Mouse (Mus musculus): ENCODE data around the gene Gprc6a.

Gprc6a gene

DNA sequence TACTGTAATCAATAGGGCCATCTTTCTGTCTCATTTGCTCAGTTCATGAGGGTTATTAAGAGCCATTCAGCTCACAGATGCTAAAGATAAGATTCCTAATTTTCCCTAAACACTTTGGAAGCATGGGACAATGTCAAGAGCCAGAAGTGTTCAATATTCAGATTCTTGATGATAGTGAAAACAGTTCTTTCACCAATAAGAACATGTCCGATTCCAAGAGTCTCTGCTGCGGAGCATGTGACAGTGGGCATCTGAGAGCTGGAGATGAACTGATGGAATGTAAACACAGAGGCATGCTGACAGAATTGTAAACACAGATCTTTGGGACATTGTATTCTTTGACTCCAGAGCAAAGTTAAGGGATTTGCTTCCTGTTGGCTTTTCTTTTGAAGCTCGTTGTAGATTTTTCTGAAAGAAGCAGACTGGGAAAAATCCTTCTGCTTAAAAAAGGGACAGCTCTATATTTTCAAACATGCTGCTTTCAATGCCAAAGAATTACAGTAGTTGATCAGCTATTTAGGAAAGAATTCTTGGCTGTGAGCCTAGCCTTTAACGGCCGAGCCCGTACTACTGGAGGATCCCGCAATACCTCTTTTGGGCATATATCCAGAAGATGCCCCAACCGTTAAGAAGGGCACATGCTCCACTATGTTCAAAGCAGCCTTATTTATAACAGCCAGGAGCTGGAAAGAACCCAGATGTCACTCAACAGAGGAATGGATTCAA, at the start of gene Gprc6a:
Gprc6a (minus strand) TSS at position 51 of the 726 bp plus-strand sequence.
- DNase-seq (ENCODE audit: low read depth, low spot score), result no peak

DNA sequence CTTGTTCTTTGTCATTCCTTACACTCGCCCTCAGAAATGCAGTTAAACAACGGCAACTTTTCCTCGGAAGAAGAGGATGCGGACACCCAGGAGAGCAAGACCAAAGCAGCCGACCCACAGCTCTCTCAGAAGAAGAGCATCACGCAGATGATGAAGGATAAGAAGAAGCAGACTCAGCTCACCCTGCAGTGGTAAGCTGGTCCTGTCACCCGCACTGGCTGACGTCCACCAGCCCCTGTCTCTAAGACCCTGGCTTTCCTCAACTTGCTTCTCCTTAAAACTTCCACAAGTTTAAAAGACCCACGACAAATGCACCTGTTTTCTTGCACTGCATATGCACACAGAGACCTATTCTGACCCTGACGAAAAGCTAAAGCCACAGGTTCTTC, 47.0 kb upstream of the Gprc6a start:
- no peak for DNase-seq (ENCODE audit: low read depth, low spot score)

DNA sequence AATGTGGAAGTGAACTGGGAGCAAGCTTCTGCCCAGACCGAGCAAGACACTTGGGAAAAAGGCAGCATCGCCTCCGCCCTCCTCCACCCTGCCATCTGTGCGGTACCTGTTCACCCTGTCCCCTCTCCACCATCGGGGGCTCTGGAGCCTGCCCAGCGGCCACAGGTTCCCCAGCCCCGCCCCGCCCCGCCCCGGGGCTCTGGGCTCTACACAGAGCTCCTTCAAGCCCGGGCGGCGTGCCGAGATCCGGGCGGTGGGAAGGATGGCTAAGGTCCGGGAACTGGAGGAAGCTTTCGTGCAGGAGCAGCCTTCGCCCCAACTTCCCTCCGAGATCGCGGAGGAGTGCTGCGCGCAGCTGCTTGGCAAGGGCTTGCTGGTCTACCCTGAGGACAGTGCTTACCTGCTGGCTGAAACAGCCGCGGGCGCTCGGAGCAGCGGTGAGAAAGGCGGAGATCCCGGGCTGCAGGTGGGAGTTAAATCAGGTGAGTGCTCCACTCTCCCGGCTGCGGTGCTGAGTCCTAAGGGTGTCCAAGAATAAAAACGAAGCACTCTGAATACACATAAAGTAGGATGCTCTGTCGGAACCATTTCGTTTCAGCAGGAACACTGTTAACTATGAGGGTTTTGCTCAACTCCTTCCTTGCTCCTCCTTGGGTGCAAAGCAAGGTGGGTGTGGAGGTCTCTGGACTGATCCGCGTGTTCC, 46.4 kb upstream of the Gprc6a start, which contains the start of gene Rfx6:
Rfx6 (plus strand) TSS at position 209 of the 703 bp plus-strand sequence.
- peak; percentile 24 for DNase-seq (ENCODE audit: low read depth, low spot score)

DNA sequence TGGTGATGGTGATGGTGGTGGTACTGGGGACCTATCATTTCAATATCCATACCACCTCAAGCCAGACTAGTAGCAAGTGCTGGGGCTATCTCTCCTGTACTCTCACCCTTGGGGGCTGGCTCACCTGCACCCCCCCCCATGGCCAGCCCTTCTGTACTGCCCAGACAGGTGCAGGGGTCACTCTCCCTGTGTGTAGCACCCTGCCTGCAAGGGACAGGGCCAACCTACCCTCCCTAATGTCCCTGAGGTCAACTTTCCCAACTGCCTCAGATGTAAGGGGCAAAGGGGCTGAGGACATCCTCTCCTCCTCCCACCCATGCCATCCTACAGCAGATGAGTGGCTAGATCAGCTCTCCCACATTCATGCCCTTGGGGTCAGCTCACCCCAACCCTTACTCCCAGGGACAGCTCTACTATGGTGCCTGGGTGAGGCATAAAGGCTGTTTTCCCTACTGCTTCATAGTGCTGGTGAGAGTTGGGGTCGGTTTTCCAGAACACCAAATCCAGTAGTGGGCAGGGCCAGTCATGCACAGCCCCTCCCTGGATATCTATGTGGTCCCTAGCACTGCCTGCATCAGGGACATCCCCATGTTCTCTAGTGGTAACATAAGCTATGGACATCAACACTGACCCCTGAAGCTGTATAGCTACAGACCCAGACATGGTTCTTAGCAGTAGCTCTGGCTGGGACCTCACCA, 41.0 kb upstream of the Gprc6a start:
- no peak for DNase-seq (ENCODE audit: low read depth, low spot score)

DNA sequence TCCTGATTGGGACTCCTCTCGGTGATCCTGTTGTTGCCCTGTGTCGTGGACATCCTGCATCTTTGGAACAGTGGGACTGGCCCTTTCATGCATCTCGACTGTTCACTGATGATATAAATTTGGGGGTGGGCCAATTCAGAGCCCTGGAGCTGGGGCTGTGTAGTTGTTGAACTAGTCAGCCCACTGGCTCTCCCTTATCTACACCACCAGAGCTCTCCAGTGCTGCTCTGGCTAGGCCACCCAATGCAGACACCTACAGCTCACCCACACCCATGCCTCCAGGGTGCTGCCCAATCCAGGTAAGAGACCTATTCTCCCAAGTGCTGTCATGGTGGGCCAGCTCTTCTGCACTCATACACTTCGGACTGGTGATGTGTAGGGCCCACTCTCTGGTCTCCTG, 40.3 kb upstream of the Gprc6a start:
- no peak for DNase-seq (ENCODE audit: low read depth, low spot score)

DNA sequence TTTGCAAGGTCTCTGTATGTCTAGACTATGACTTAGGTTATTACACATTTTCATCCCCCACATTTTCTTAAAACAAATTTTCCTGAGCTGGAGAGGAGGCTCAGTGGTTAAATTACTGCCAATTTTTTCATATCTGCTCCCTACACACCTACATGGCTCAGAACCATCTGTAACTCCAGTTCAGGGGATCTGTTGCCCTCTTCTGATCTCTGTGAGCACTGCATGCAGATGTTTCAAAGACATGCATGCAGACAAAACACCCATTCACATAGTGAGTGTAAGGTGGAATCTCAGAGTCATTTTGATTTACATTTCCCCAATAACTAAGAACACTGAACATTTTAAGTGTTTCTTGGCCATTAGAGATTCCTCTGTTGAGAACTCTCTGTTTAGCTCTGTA, 38.1 kb upstream of the Gprc6a start:
- no peak for DNase-seq (ENCODE audit: low read depth, low spot score)

DNA sequence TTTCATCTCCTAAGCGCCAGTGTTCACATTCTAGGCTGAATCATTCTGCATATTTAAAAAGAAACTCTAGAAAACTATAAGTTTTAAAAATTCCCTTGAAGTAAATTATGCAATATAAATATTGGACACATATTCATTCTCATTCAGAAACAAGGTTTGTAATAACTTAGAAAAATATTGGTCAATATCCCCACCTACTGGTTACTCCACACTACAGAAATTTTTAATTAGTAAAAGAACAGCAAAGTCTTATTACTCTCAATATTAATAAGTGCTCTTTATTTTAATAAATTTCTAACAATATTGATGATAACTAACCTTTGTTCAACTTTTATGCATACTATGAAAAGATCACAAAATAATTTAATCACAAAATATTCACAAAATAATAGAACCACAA, 26.1 kb upstream of the Gprc6a start:
- no peak for DNase-seq (ENCODE audit: low read depth, low spot score)

DNA sequence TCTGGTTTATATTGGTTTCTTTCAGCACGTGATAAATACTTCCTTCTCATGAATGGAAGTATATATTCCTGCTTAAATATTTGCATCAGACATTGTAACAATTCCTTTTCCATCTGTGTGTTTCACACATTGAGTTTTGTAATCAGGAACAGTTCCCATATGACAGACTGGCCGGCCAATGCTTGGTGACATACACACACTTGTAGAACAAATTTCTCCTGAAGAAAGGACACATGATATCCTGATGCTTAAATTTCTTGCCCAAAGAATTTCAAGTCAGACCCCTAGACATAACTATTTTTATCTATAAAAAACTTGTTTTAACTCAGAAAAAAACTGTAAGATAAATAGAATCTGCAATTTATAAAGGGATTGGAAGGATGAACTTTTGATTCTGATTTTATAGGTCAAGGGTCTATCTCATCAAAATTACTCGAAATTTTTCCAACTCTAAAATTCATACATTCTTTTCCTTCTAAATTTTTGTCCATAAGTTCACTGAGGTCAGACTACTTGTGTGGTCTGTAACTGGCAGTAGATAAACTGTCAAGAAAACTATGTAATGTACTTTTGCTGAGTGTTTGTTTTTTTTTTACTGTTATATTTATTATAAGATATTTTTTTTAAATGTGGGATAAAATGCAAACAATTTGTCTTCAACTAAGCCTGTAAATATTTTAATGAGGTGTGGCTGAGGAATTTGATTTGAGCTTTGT, 18.4 kb upstream of the Gprc6a start:
- DNase-seq (ENCODE audit: low read depth, low spot score), result no peak

DNA sequence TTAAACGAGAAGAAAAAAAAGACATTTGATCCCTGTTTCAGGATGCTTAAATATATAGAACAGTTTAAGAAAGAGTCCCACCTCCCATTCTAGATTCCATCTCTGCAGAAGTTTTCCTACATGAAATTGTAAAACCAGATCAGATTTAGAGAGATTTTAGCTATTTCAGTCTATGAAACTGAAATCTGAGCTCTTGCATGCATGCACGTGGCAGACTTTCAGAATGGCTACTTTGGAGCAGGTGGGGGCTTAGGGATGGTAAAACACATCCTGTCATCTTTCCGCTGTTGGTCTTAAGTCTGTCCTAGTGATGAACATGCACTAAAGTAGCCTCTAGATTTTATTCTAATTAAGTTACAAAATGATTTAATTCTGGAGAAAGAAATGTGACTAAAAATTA, 10.1 kb downstream of the Gprc6a start:
- DNase-seq (ENCODE audit: low read depth, low spot score), result no peak

DNA sequence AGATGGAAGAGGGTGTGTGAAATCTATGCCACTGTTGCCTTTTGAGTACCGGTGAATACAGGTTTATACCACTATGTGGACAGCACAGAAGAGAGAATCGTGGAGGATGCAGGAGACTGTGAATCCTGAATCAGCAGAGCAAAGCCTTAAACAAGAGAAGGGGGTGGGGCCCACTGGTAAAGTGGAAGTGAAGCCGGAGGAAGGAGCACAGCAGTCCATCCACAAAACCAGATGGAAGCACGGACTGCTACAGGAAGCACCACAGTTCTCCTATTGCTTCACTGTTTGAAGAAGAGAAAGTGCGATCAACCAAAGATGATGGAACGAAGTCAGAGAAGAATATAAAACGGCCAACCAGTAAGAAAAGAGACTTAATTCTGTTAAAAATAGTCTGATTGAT, 11.1 kb downstream of the Gprc6a start:
- no peak for DNase-seq (ENCODE audit: low read depth, low spot score)

DNA sequence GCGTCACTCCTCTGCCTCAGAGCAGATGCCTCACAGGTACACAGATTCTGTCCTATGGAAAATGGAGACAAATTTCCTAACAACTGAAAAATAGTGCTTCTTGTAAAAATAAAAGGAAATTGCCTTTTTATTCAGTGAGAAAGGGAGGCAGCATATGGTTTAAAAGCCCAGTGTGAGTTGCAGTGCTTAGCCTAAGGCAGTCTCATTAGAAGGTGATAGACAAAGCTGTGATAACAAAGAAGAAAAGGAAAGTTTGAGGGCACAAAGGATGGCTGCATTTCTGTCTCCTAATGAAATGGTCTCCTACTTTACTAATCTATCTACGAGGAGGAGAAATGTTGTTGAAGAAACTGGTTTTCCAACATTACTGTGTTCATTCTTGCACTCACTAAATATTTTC, 12.7 kb downstream of the Gprc6a start:
- no peak for DNase-seq (ENCODE audit: low read depth, low spot score)

DNA sequence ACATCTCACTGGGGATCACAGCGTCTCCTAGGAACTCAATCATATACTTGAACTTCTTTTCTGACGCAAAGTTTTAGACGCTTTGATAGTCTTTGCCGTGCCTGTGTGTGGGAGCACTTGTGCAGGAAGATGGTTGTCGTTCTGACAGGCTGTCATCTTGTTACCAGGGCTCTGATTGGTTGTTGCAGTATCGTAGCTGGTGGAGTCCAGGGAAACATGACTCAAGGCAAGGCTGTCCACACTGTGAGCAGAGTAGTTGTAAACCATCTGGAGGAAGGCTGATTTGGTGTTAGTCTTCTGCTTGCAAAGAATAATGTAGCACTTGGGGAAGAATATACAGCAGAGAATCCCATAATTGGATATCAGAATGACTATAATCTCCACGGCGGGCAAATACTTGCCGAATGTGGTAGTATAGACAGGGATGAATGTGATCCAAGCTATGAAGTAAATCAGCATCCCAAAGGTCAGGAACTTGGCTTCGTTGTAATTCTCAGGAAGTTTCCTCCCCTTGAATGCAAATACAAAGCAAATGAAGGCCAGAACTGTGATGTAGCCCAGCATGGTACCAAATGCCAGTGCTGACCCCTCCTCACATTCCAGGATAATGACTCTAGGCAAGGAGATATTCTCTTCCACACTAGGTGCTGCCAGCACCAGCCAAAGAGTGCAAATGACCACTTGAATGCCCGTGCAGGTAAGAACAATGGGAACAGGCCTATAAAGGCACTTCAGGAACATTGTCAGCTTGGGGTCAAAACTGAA, 16.3 kb downstream of the Gprc6a start:
- no peak for DNase-seq (ENCODE audit: low read depth, low spot score)

DNA sequence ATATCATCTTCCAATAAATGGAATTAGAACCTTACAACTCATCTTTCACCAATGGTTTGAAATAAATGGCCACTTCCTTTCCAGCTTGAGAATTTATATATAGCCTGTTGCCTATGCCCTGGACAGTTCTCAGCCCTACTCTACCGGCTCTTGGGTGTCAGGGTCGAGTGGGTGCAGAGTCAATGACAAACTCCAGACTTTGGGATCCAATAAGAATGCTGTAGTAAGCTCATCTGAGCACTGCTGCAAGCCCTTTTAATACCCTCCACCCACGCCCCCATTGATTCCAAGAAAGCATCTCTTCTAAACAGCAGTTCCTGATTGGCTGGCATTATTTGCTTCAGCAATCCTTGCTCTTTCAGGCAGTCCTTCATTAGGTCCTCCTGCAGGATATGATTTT, 17.8 kb downstream of the Gprc6a start:
- no peak for DNase-seq (ENCODE audit: low read depth, low spot score)

DNA sequence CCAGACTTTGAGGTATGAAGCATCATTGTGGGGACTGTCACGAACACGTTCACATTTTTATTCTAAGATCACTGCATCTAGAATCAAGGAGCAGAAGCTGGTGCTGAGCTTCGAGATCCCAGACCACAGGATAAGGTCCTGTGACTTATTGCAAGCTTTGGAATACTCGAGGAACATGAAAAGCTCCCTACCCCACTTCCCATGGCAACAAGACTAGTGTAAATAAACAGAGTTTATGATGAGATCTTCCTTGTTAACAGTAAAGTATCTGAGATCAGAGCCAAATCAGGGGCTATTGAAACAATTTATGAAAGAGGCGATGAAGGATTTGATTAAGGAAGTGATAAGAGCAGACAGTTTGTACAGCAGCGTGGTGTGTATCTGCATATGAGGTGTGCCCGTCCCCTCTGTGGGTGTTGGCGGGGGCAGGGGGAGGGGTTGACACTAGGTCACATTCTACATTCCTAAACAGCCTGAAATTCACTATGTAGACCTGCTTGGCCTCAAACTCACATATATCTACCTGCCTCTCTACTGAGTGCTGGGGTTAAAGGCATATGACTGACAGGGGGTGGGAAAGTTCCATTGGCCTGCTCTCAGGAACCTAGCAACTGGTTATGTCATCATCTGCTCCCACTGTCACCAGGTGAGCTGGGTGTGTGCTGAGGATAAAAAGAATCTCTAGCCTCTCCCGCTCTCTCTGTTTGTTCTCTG, 19.1 kb downstream of the Gprc6a start:
- no peak for DNase-seq (ENCODE audit: low read depth, low spot score)

DNA sequence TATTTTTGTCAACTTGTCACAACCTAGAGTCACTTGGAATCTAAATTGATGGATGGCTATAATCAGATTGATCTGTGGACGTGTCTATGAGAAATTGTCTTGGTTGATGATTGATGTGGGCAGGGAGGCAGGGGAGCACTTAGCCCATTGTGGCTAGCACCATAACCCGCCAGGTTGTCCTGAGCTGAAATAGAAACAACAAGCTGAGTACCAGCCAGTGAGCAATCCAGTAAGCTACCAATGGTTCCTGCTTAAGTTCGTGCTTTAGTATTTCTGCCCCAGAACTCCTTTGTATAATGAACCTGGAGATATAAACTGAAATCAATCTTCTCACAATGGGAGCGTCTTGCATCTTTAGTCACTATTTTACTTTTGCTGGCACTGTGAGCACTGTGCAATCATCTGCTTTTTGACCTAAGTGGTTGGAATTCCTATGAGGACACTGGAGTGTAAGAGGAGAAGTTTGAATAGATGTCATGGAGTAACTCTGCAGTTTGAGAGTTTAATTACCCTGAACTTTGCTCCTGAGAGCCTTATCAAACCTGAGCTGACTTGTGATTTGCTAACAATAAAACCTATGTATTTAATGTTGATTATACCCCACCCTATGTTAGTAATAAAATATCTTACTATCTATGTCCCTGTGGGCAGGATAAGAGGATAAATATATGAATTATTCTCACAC, 21.4 kb downstream of the Gprc6a start:
- DNase-seq (ENCODE audit: low read depth, low spot score), result no peak

DNA sequence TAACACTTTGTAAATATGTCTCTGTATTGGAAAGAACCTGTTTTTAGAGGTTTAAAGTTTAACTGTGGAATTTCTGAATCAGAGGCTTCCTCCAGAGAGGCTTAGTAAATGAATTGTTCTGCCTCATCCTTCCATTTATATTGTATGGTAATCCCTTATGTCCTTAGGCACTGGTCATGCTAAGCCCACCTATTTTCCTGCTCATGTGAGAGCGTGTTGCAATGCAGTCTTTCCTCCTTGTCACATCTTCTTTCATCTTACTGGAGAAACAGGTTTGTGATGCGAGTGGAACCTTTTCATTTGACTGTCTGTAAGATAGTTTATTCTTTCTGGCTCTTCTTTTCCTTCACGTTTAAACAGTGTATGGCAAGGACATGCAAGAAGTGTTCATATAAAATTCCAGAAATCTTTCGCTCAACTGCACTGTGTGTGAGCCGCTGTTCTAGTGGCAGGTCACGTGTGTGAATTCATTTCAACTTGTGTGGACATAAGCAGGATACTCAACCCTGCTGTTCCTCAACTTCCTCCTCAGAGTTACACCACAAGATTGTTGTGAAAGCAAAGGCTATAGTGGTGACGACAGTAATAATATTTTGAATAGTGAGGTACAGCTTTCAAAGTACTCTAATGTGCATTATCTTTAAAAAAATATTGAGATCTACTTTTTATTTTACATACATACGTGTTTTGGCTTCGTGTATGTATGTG, 34.2 kb downstream of the Gprc6a start:
- no peak for DNase-seq (ENCODE audit: low read depth, low spot score)

DNA sequence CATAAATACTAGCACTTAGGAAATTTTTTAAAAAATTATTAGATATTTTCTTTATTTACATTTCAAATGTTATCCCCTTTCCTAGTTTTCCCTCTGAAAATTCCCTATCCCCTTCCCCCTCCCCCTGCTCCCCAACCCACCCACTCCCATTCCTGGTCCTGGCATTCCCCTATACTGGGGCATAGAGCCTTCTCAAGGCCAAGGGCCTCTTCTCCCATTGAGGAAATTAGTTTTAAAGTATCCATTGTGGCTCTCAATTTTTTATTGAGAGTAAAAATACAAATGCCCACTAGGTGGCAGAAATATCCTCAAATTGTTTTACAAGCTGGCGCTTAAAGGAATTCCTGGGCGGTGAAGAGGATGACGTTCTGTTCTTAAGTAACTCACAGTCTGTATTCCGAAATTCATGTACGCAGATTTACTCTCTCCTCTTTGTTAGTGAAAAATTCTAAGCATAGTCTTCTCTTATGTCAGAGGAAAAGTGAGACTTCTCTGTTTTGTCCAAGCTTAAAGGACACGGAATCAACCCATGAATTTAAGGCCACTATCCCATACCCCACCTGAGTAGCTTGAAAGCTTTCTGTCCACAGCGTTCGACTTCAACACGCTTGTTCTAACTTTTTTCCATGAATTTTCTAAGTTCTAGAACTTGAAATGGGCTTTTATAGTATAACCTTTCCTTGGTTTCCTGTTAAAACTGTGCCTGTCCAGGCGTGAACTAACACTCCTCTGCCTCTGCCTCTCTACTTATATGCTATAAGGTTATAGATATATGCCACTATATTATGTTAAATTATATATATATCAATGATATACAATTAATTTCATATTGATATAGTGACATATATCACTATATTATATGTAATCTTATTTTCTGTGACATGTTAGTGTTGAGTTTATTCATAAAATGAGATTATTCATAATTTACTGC, 36.0 kb downstream of the Gprc6a start:
- DNase-seq (ENCODE audit: low read depth, low spot score), result peak; percentile 68

DNA sequence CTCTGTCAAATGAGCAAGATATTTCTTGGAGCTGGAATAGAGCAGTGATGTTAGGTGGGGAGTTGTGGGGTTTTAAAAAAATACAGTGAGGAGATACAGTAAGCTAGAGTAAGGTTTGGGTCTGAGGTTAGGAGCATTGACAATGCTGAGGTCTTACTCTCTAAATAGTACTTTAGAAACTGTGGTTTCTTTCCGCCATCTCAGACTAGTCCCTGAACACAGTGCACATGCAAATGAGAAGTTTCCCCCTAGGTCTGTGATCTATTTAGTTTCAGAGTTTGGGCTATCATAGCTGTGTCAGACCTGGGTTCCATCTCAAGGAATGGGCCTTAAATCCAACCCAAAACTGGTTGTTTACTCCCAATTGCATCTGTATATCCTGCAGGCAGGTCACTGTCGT, 39.7 kb downstream of the Gprc6a start:
- no peak for DNase-seq (ENCODE audit: low read depth, low spot score)

All from forelimb bud, embryonic 11.5 days (tissue).